Mouse (Mus musculus): ENCODE data around the gene Cyp2t4. TPM values are rescaled to one million over a fixed set of nuclear protein-coding genes. Genes with fewer than 3 reads are reported as not detected.

Cyp2t4 gene
- polyA plus RNA-seq, 1 experiment from 2014 or later, result 0.11 TPM

GRCm38 (mm10) chr7:27162780-27163449, 9.4 kb downstream of the Cyp2t4 start:
- no peak for ATAC-seq (ENCODE audit: low FRiP score, low read depth)
- 88% methylated on average over 5 of the region's 5 CpGs for WGBS
- Histone ChIP-seq H3K27me3 (replicated peaks) (no peaks in the 10 kb centered on the region), H3K36me3 (peaks cover 53% of the 10 kb centered on the region), H3K4me2 (replicated peaks) (peak overlapping the region; percentile 77), H3K9me3 (no peaks in the 10 kb centered on the region), H3K27ac (no peak overlapping the region), H3K4me3 (0 out of 2 replicates have a peak overlapping the region, but pooled peaks have one; percentile 9), H3K9ac (peak overlapping the region; percentile 90), H3K4me1 (peaks cover 66% of the 10 kb centered on the region)

- Histone ChIP-seq H3K9ac (peak overlapping the region; percentile 90), H3K27ac (no peak overlapping the region)
Observed at GRCm38 (mm10) chr7:27163450-27163805, 9.9 kb downstream of the Cyp2t4 start.

DNA sequence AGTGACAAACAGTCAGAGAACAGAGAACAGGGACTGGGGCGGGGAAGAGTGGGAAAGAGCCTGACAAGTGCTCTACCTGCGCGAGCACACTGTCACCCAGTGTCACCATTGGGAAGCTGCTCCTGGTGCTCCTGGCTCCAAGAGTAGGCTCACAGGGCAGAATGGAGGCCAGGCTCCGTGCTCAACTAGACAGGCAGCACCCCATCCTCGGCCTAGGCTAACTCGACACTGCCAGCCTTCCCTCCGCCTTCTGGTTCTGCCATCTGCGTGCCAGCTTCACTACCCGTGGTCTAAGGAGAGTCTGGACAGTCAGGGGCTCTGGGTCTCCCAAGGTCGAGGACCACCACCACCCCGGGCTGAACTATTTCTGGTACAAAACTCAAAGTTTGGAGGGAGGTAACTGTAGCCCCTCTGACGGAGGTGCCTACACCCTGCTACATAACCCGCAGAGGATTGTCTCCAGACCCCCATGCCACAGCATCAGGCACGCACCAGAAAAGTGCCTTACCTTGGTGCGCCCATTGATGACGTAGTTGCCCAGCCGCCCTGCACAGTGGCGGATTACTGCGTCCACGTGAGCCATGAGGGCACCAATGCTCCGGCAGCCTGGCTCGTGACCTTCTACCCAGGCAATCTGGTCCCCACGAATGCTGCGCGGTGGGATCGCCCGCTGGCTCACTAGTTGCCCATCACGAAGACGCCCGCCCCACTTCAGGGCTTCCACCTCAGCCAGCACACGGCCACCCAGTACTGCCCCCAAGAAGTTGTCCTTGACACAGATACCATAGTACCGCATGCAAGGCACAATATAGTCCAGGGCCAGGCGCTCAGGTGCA, 10.8 kb downstream of the Cyp2t4 start:
- Histone ChIP-seq H3K36me3 (peaks cover 41% of the 10 kb centered on the region), H3K9ac (peak overlapping the region; percentile 90), H3K4me3 (peak overlapping the region; percentile 75), H3K9me3 (no peaks in the 10 kb centered on the region), H3K4me2 (replicated peaks) (peak overlapping the region; percentile 77), H3K27ac (no peak overlapping the region), H3K4me1 (peaks cover 66% of the 10 kb centered on the region), H3K27me3 (replicated peaks) (no peaks in the 10 kb centered on the region)
- 86% methylated on average over 33 of the region's 33 CpGs for WGBS
- no peak for ATAC-seq (ENCODE audit: low FRiP score, low read depth)

More at GRCm38 (mm10) chr7:27163450-27163805, 9.9 kb downstream of the Cyp2t4 start:
- no peaks in the 10 kb centered on the region for H3K27me3 ChIP-seq (replicated peaks)
- peak overlapping the region; percentile 77 for H3K4me2 ChIP-seq (replicated peaks)
- H3K4me3 ChIP-seq, result 0 out of 2 replicates have a peak overlapping the region, but pooled peaks have one; percentile 9
- H3K9me3 ChIP-seq, result no peaks in the 10 kb centered on the region
- WGBS, result 88% methylated on average over 5 of the region's 5 CpGs
- ATAC-seq (ENCODE audit: low FRiP score, low read depth), result no peak
- H3K4me1 ChIP-seq, result peaks cover 66% of the 10 kb centered on the region
- peaks cover 48% of the 10 kb centered on the region for H3K36me3 ChIP-seq

- no peaks in the 10 kb centered on the region for H3K27me3 ChIP-seq (replicated peaks)
- H3K4me2 ChIP-seq (replicated peaks), result peak overlapping the region; percentile 77
- H3K9me3 ChIP-seq, result no peaks in the 10 kb centered on the region
- H3K27ac ChIP-seq, result no peak overlapping the region
- H3K36me3 ChIP-seq, result peaks cover 36% of the 10 kb centered on the region
- peak overlapping the region; percentile 90 for H3K9ac ChIP-seq
- peak overlapping the region; percentile 75 for H3K4me3 ChIP-seq
- H3K4me1 ChIP-seq, result peaks cover 60% of the 10 kb centered on the region
- 0 out of 2 replicates have a peak, but pooled peaks have one; percentile 0 for ATAC-seq (ENCODE audit: low FRiP score, low read depth)
- WGBS, result 74% methylated on average over 23 of the region's 23 CpGs
Observed at GRCm38 (mm10) chr7:27165007-27165655, 11.6 kb downstream of the Cyp2t4 start.

GRCm38 (mm10) chr7:27165696-27166095, 12.2 kb downstream of the Cyp2t4 start:
- Histone ChIP-seq H3K27me3 (replicated peaks) (no peaks in the 10 kb centered on the region), H3K27ac (peak overlapping the region; percentile 96; the same call in 1 of the 2 replicates), H3K9me3 (no peaks in the 10 kb centered on the region), H3K4me1 (peaks cover 56% of the 10 kb centered on the region), H3K4me3 (peak overlapping the region; percentile 75), H3K4me2 (replicated peaks) (peak overlapping the region; percentile 77), H3K9ac (peak overlapping the region; percentile 90), H3K36me3 (peaks cover 38% of the 10 kb centered on the region)
- 4% methylated on average over 8 of the region's 8 CpGs for WGBS
- 0 out of 2 replicates have a peak, but pooled peaks have one; percentile 0 for ATAC-seq (ENCODE audit: low FRiP score, low read depth)

- peak overlapping the region; percentile 75 for H3K4me3 ChIP-seq
- H3K27me3 ChIP-seq (replicated peaks), result no peaks in the 10 kb centered on the region
- H3K9ac ChIP-seq, result peak overlapping the region; percentile 90
- peak overlapping the region; percentile 77 for H3K4me2 ChIP-seq (replicated peaks)
- WGBS, result under 1% methylated on average over 42 of the region's 43 CpGs
- H3K4me1 ChIP-seq, result peaks cover 54% of the 10 kb centered on the region
- ATAC-seq (ENCODE audit: low FRiP score, low read depth), result peak; percentile 78
- peak overlapping the region; percentile 96 for H3K27ac ChIP-seq
- no peaks in the 10 kb centered on the region for H3K9me3 ChIP-seq
- H3K36me3 ChIP-seq, result peaks cover 43% of the 10 kb centered on the region
Observed at GRCm38 (mm10) chr7:27166229-27166613, 12.7 kb downstream of the Cyp2t4 start.

GRCm38 (mm10) chr7:27166614-27167474, 13.3 kb downstream of the Cyp2t4 start, which contains the start of gene Egln2:
TSS of gene Egln2 (minus strand) at chr7:27166802.
- Histone ChIP-seq H3K4me3 (peak within 1 kb of the TSS; percentile 75), H3K27me3 (replicated peaks) (no peaks in the 10 kb centered on the region), H3K9me3 (no peaks in the 10 kb centered on the region), H3K27ac (peak within 1 kb of the TSS; percentile 96), H3K4me1 (peaks cover 48% of the 10 kb centered on the region), H3K36me3 (peaks cover 45% of the 10 kb centered on the region), H3K9ac (peak within 1 kb of the TSS; percentile 90), H3K4me2 (replicated peaks) (peak within 1 kb of the TSS; percentile 77)
- peak; percentile 82 for ATAC-seq (ENCODE audit: low FRiP score, low read depth)
- 2% methylated on average over 60 of the region's 61 CpGs for WGBS

GRCm38 (mm10) chr7:27167475-27168094, 14.1 kb downstream of the Cyp2t4 start:
- Histone ChIP-seq H3K27ac (peak overlapping the region; percentile 96; the same call in 1 of the 2 replicates), H3K4me1 (peaks cover 41% of the 10 kb centered on the region), H3K9me3 (no peaks in the 10 kb centered on the region), H3K27me3 (replicated peaks) (no peaks in the 10 kb centered on the region), H3K4me2 (replicated peaks) (peak overlapping the region; percentile 77), H3K36me3 (peaks cover 49% of the 10 kb centered on the region), H3K9ac (peak overlapping the region; percentile 90), H3K4me3 (peak overlapping the region; percentile 75)
- WGBS, result 78% methylated on average over 11 of the region's 11 CpGs
- ATAC-seq (ENCODE audit: low FRiP score, low read depth), result 0 out of 2 replicates have a peak, but pooled peaks have one; percentile 0

DNA sequence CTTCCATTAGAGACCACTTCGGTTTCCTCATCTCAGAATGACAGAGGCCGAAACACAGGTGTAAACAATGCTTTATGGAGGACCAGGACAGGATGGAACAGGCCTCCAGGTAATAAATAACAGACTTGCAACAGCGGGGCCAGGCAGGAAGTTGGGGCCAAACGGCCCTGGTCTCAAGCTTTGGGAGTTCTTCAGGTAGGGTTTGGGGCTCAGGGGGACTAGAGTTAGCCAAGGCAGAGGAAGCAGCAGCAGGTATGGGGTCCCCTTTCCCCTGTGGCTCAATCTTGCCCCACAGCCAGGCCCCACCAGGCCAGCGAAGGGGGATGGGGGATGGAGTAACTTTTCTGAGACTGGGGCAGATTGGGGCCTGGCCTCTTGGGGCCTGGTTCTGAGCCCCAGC, 14.9 kb downstream of the Cyp2t4 start:
- Histone ChIP-seq H3K9ac (no peak overlapping the region), H3K4me3 (no peak overlapping the region), H3K4me2 (replicated peaks) (no peak overlapping the region), H3K27ac (no peak overlapping the region), H3K36me3 (peaks cover 48% of the 10 kb centered on the region), H3K9me3 (no peaks in the 10 kb centered on the region), H3K27me3 (replicated peaks) (no peaks in the 10 kb centered on the region), H3K4me1 (peaks cover 33% of the 10 kb centered on the region)
- WGBS, result 88% methylated on average over 5 of the region's 5 CpGs
- ATAC-seq (ENCODE audit: low FRiP score, low read depth), result no peak

DNA sequence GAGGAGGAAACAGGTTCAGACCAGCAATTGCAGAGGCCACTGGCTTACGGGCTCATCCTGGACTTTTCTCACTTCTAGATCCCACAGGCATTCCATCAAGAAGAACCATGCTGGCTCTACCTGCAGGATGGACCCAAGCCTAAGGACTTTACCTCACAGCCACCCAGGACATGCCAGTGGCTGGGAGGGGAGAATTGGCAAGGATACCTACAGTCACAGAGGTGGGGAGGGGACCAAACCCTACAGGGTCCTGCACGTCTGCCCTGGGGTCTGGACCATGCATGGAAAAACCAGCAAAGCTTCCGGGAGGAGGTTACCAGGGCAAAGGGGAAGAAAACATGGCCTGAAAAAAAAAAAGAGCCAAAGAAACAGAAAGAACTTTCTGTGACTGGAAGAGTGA, 17.5 kb downstream of the Cyp2t4 start:
- 90% methylated on average over 3 of the region's 3 CpGs for WGBS
- H3K36me3 ChIP-seq, result peaks cover 50% of the 10 kb centered on the region
- ATAC-seq (ENCODE audit: low FRiP score, low read depth), result no peak

DNA sequence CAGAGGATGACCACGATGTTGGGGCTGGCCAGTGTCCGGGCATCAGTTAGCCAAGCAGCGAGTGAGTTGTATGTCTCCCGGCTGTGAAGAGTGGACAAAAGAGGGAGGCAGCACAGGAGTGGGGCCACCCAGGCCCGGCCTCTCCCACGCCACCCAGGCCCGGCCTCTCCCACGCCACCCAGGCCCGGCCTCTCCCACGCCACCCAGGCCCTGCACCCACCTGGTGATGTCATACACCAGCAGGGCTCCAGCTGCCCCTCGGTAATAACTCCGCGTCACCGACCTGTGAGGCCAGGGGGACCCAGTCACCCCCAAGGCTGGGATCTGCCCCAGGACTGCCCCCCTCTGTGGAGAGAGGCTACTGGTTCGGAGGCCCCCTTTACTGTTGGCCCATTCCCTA, 21.0 kb downstream of the Cyp2t4 start:
- 95% methylated on average over 15 of the region's 15 CpGs for whole genome bisulfite sequencing
- ATAC-seq (ENCODE audit: low FRiP score, low read depth), result no peak
- H3K27me3 ChIP-seq (replicated peaks), result no peaks in the 10 kb centered on the region
- H3K36me3 ChIP-seq, result peaks cover 48% of the 10 kb centered on the region
- H3K27ac ChIP-seq, result no peak overlapping the region
- H3K4me1 ChIP-seq, result peaks cover 7% of the 10 kb centered on the region
- H3K9me3 ChIP-seq, result no peaks in the 10 kb centered on the region
- H3K4me2 ChIP-seq (replicated peaks), result no peak overlapping the region
- no peak overlapping the region for H3K4me3 ChIP-seq
- no peak overlapping the region for H3K9ac ChIP-seq

More for the DNA sequence above, 17.5 kb downstream of the Cyp2t4 start:
- H3K4me1 ChIP-seq, result peaks cover 9% of the 10 kb centered on the region
- no peaks in the 10 kb centered on the region for H3K9me3 ChIP-seq
- H3K4me2 ChIP-seq (replicated peaks), result no peak overlapping the region
- H3K27me3 ChIP-seq (replicated peaks), result no peaks in the 10 kb centered on the region
- H3K27ac ChIP-seq, result no peak overlapping the region
- H3K4me3 ChIP-seq, result no peak overlapping the region
- H3K9ac ChIP-seq, result no peak overlapping the region
